Mouse (Mus musculus): ENCODE results near the gene Cmip. TPM values are rescaled to one million over a fixed set of nuclear protein-coding genes. Genes with fewer than 3 reads are reported as not detected.
"Not testable (repeated sequence)": the region's sequence is repeated elsewhere in the genome, so short reads cannot be mapped to it uniquely, and the experiment has no call there.

Cmip gene
- total RNA-seq, 2 experiments from 2014 or later = 275 to 296 TPM

- no peak for DNase-seq (ENCODE audit: low spot score in 2 of 2)
These were observed 154.0 kb downstream of the Cmip start for GRCm38 (mm10) chr8:117410901-117411300.

- DNase-seq (ENCODE audit: low spot score in 2 of 2) = no peak
These were observed 155.4 kb downstream of the Cmip start for GRCm38 (mm10) chr8:117412232-117412631.

- DNase-seq (ENCODE audit: low spot score in 2 of 2) = no peak
These were observed 161.0 kb downstream of the Cmip start for GRCm38 (mm10) chr8:117417830-117418229.

GRCm38 (mm10) chr8:117420841-117421534, 164.1 kb downstream of the Cmip start:
- DNase-seq (ENCODE audit: low spot score in 2 of 2) = no peak

GRCm38 (mm10) chr8:117421838-117422237, 165.0 kb downstream of the Cmip start:
- no peak for DNase-seq (ENCODE audit: low spot score in 2 of 2)

- DNase-seq (ENCODE audit: low spot score in 2 of 2) = peak; percentile 39 to 72
These were observed 165.5 kb downstream of the Cmip start for GRCm38 (mm10) chr8:117422343-117422742.

- peak; percentile 70 to 76 for DNase-seq (ENCODE audit: low spot score in 2 of 2)
These were observed 166.2 kb downstream of the Cmip start for GRCm38 (mm10) chr8:117423029-117423428.

GRCm38 (mm10) chr8:117427816-117428215, 171.0 kb downstream of the Cmip start:
- not testable (repeated sequence) for DNase-seq (ENCODE audit: low spot score in 2 of 2)

GRCm38 (mm10) chr8:117428524-117429162, 171.8 kb downstream of the Cmip start:
- DNase-seq (ENCODE audit: low spot score in 2 of 2) = peak; percentile 40 to 64

GRCm38 (mm10) chr8:117430624-117431023, 173.8 kb downstream of the Cmip start:
- DNase-seq (ENCODE audit: low spot score in 2 of 2) = no peak

- DNase-seq (ENCODE audit: low spot score in 2 of 2) = no peak
These were observed 174.7 kb downstream of the Cmip start for GRCm38 (mm10) chr8:117431554-117431953.

- no peak for DNase-seq (ENCODE audit: low spot score in 2 of 2)
These were observed 175.2 kb downstream of the Cmip start for GRCm38 (mm10) chr8:117432111-117432510.

GRCm38 (mm10) chr8:117433968-117434367, 177.1 kb downstream of the Cmip start:
- DNase-seq (ENCODE audit: low spot score in 2 of 2) = no peak

- no peak for DNase-seq (ENCODE audit: low spot score in 2 of 2)
These were observed 179.9 kb downstream of the Cmip start for GRCm38 (mm10) chr8:117436786-117437185.

GRCm38 (mm10) chr8:117437616-117438015, 180.8 kb downstream of the Cmip start:
- DNase-seq (ENCODE audit: low spot score in 2 of 2) = peak in 1 of 2 experiments; percentile 39

GRCm38 (mm10) chr8:117440317-117440716, 183.5 kb downstream of the Cmip start:
- DNase-seq (ENCODE audit: low spot score in 2 of 2) = no peak

- no peak for DNase-seq (ENCODE audit: low spot score in 2 of 2)
These were observed 183.9 kb downstream of the Cmip start for GRCm38 (mm10) chr8:117440759-117441158.

GRCm38 (mm10) chr8:117445507-117445906, 188.6 kb downstream of the Cmip start:
- DNase-seq (ENCODE audit: low spot score in 2 of 2) = no peak

- no peak for DNase-seq (ENCODE audit: low spot score in 2 of 2)
These were observed 189.6 kb downstream of the Cmip start for GRCm38 (mm10) chr8:117446344-117446997.

- DNase-seq (ENCODE audit: low spot score in 2 of 2) = peak; percentile 75 to 78
These were observed 194.2 kb downstream of the Cmip start for GRCm38 (mm10) chr8:117451072-117451471.

GRCm38 (mm10) chr8:117453974-117454373, 197.1 kb downstream of the Cmip start:
- no peak for DNase-seq (ENCODE audit: low spot score in 2 of 2)

- no peak for DNase-seq (ENCODE audit: low spot score in 2 of 2)
These were observed 197.8 kb downstream of the Cmip start for GRCm38 (mm10) chr8:117454516-117455116.
